Mouse (Mus musculus): ENCODE data around the gene Trak1. TPM values are rescaled to one million over a fixed set of nuclear protein-coding genes. Genes with fewer than 3 reads are reported as not detected.
A peak's percentile ranks its signal among the peaks of the same experiment; 100 is the strongest.

The Trak1 gene
- polyA plus RNA-seq, 1 experiment: 22.2 TPM

DNA sequence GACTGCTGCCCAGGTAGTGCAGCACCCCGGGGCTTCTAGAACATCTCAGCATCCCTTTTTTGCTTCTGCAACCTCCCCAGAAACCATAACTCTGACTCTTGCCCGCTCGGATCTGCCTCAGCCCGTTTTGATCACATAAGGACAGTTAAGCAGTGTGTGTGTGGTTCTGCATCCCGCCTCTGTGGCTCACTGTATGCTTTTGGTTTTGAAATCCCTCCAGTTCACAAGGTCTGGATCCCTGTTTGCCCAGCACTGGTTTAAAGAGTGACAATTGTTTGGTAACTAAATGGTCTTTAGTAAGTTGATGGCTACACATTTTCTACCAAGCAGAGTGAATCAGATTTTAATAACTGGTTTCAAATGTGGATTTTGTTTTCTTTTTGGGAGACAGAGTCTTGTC lies 119.2 kb downstream of the Trak1 start:
- TF ChIP-seq POLR2A (IDR thresholded peaks at IDR 0.05; ENCODE audit: control insufficient read depth, low read depth, low read length) (no peak), CTCF (IDR thresholded peaks at IDR 0.05; ENCODE audit: control insufficient read depth, insufficient read depth, insufficient replicate concordance, low read depth, low read length) (no peak)
- peak overlapping the region; percentile 59 for H3K27ac ChIP-seq (ENCODE audit: control insufficient read depth, insufficient read depth, low read depth, low read length)
- H3K36me3 ChIP-seq (ENCODE audit: control insufficient read depth, insufficient read depth, low read length): no peaks in the 10 kb centered on the region
- H3K4me1 ChIP-seq (ENCODE audit: control insufficient read depth, insufficient read depth, low read length): no peaks in the 10 kb centered on the region
- H3K4me3 ChIP-seq (ENCODE audit: control insufficient read depth, low read depth, low read length): no peak overlapping the region
- no peaks in the 10 kb centered on the region for H3K27me3 ChIP-seq (ENCODE audit: control insufficient read depth, insufficient read depth, low read length)

DNA sequence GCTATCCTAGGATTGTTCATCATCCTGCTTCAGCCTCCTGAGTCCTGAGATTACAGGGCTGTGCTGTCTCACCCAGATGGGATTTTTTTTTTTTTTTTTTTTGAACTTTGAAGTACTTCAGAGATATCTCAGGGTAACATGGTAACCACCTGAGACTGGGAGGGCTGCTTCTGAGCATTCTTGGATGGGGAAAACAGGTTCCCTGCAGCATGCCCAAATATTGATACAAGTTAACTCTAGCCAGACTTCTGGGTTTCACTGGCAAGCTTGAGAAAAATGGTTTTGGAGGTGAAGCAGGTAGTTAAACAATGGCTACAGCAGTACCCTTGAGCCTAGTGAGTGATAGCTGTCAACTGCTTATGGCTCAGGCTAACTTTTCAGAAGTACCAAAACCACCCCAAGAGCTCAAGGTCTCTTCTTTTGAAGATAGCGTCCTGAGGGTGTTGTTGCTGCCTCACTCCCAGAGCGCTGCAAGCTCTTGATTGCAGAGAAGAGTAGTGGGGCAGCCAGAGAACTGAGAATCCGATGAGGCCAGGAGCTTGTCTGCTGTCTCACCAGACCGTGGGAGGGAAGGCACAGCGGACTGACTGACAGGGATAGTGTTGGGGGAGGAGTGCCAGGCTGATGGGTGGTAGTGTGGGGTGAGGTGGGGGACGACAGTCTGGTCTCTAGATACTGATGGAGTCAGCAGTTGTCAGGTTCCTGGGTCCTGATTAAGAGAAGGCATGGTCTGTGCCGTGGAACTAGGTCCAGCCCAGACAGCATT lies 119.8 kb downstream of the Trak1 start:
- Histone ChIP-seq H3K27ac (ENCODE audit: control insufficient read depth, insufficient read depth, low read depth, low read length) (no peak overlapping the region), H3K4me3 (ENCODE audit: control insufficient read depth, low read depth, low read length) (no peak overlapping the region), H3K4me1 (ENCODE audit: control insufficient read depth, insufficient read depth, low read length) (no peaks in the 10 kb centered on the region), H3K36me3 (ENCODE audit: control insufficient read depth, insufficient read depth, low read length) (no peaks in the 10 kb centered on the region), H3K27me3 (ENCODE audit: control insufficient read depth, insufficient read depth, low read length) (no peaks in the 10 kb centered on the region)
- TF ChIP-seq POLR2A (IDR thresholded peaks at IDR 0.05; ENCODE audit: control insufficient read depth, low read depth, low read length) (no peak), CTCF (IDR thresholded peaks at IDR 0.05; ENCODE audit: control insufficient read depth, insufficient read depth, insufficient replicate concordance, low read depth, low read length) (no peak)

- TF ChIP-seq CTCF (IDR thresholded peaks at IDR 0.05; ENCODE audit: control insufficient read depth, insufficient read depth, insufficient replicate concordance, low read depth, low read length): no peak
- no peak for TF ChIP-seq POLR2A (IDR thresholded peaks at IDR 0.05; ENCODE audit: control insufficient read depth, low read depth, low read length)
- Histone ChIP-seq H3K27ac (ENCODE audit: control insufficient read depth, insufficient read depth, low read depth, low read length) (no peak overlapping the region), H3K36me3 (ENCODE audit: control insufficient read depth, insufficient read depth, low read length) (no peaks in the 10 kb centered on the region)
These were observed 121.7 kb downstream of the Trak1 start for GRCm38 (mm10) chr9:121419011-121419410.

DNA sequence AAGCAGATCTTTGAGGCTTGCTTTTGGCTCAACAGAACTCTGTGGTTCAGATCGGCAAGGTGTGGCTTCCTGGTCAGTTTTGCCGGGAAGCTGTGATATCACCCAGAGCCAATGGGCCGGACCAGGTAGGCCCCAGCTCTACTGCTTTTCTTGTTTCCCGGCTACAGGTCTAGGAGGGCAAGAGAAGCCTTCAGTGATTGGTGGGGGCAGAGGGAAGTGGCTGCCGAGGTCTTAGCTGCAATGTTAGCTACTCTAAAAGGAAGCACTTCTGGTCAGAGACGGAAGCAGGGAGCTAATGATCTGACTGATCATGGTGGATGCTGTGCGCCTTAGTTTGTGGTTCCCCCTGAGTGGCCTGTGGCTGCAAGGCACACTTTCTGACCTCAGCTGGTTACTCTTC lies 122.3 kb downstream of the Trak1 start:
- H3K27me3 ChIP-seq (ENCODE audit: control insufficient read depth, insufficient read depth, low read length): no peaks in the 10 kb centered on the region
- no peak overlapping the region for H3K4me3 ChIP-seq (ENCODE audit: control insufficient read depth, low read depth, low read length)
- no peak for TF ChIP-seq CTCF (IDR thresholded peaks at IDR 0.05; ENCODE audit: control insufficient read depth, insufficient read depth, insufficient replicate concordance, low read depth, low read length)
- TF ChIP-seq POLR2A (IDR thresholded peaks at IDR 0.05; ENCODE audit: control insufficient read depth, low read depth, low read length): no peak
- H3K36me3 ChIP-seq (ENCODE audit: control insufficient read depth, insufficient read depth, low read length): no peaks in the 10 kb centered on the region
- H3K27ac ChIP-seq (ENCODE audit: control insufficient read depth, insufficient read depth, low read depth, low read length): no peak overlapping the region
- H3K4me1 ChIP-seq (ENCODE audit: control insufficient read depth, insufficient read depth, low read length): no peaks in the 10 kb centered on the region

More at GRCm38 (mm10) chr9:121419011-121419410, 121.7 kb downstream of the Trak1 start:
- Histone ChIP-seq H3K4me1 (ENCODE audit: control insufficient read depth, insufficient read depth, low read length) (no peaks in the 10 kb centered on the region), H3K4me3 (ENCODE audit: control insufficient read depth, low read depth, low read length) (no peak overlapping the region), H3K27me3 (ENCODE audit: control insufficient read depth, insufficient read depth, low read length) (no peaks in the 10 kb centered on the region)

- Histone ChIP-seq H3K27ac (ENCODE audit: control insufficient read depth, insufficient read depth, low read depth, low read length) (no peak overlapping the region), H3K36me3 (ENCODE audit: control insufficient read depth, insufficient read depth, low read length) (no peaks in the 10 kb centered on the region), H3K4me1 (ENCODE audit: control insufficient read depth, insufficient read depth, low read length) (no peaks in the 10 kb centered on the region; the same call in 1 of the 2 replicates), H3K4me3 (ENCODE audit: control insufficient read depth, low read depth, low read length) (no peak overlapping the region), H3K27me3 (ENCODE audit: control insufficient read depth, insufficient read depth, low read length) (no peaks in the 10 kb centered on the region)
- TF ChIP-seq CTCF (IDR thresholded peaks at IDR 0.05; ENCODE audit: control insufficient read depth, insufficient read depth, insufficient replicate concordance, low read depth, low read length) (no peak), POLR2A (IDR thresholded peaks at IDR 0.05; ENCODE audit: control insufficient read depth, low read depth, low read length) (no peak)
These were observed 123.5 kb downstream of the Trak1 start for GRCm38 (mm10) chr9:121420817-121421216.

GRCm38 (mm10) chr9:121422402-121422801 lies 125.1 kb downstream of the Trak1 start:
- Histone ChIP-seq H3K36me3 (ENCODE audit: control insufficient read depth, insufficient read depth, low read length) (no peaks in the 10 kb centered on the region), H3K27ac (ENCODE audit: control insufficient read depth, insufficient read depth, low read depth, low read length) (peak overlapping the region; percentile 5; the same call in 1 of the 2 replicates), H3K4me3 (ENCODE audit: control insufficient read depth, low read depth, low read length) (no peak overlapping the region), H3K27me3 (ENCODE audit: control insufficient read depth, insufficient read depth, low read length) (no peaks in the 10 kb centered on the region), H3K4me1 (ENCODE audit: control insufficient read depth, insufficient read depth, low read length) (no peaks in the 10 kb centered on the region; the same call in 1 of the 2 replicates)
- TF ChIP-seq CTCF (IDR thresholded peaks at IDR 0.05; ENCODE audit: control insufficient read depth, insufficient read depth, insufficient replicate concordance, low read depth, low read length) (no peak), POLR2A (IDR thresholded peaks at IDR 0.05; ENCODE audit: control insufficient read depth, low read depth, low read length) (no peak)

DNA sequence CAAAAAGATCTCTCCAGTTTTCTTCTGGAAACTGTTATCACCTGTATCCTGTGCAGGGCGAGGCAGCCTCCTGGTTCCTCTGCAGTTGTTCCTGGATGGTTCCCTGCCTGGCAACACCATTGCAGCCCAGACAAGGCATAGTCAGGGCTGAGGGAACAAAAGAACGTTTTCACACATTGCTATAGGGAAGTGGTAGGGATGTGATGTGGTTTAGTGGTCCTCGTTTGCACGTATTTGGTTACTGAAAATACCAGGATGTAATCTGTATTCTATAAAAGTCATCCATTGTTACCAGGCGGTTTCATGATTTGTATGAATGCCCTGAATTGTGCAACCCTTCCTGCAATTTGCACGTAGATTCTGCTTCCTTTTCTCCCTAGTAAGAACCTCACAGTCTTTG lies 126.3 kb downstream of the Trak1 start:
- no peak overlapping the region for H3K27ac ChIP-seq (ENCODE audit: control insufficient read depth, insufficient read depth, low read depth, low read length)
- no peaks in the 10 kb centered on the region for H3K36me3 ChIP-seq (ENCODE audit: control insufficient read depth, insufficient read depth, low read length)
- no peaks in the 10 kb centered on the region for H3K27me3 ChIP-seq (ENCODE audit: control insufficient read depth, insufficient read depth, low read length)
- H3K4me1 ChIP-seq (ENCODE audit: control insufficient read depth, insufficient read depth, low read length): no peaks in the 10 kb centered on the region; the same call in 1 of the 2 replicates
- no peak overlapping the region for H3K4me3 ChIP-seq (ENCODE audit: control insufficient read depth, low read depth, low read length)
- TF ChIP-seq CTCF (IDR thresholded peaks at IDR 0.05; ENCODE audit: control insufficient read depth, insufficient read depth, insufficient replicate concordance, low read depth, low read length) (no peak), POLR2A (IDR thresholded peaks at IDR 0.05; ENCODE audit: control insufficient read depth, low read depth, low read length) (no peak)
